In the genomic region with DNA sequence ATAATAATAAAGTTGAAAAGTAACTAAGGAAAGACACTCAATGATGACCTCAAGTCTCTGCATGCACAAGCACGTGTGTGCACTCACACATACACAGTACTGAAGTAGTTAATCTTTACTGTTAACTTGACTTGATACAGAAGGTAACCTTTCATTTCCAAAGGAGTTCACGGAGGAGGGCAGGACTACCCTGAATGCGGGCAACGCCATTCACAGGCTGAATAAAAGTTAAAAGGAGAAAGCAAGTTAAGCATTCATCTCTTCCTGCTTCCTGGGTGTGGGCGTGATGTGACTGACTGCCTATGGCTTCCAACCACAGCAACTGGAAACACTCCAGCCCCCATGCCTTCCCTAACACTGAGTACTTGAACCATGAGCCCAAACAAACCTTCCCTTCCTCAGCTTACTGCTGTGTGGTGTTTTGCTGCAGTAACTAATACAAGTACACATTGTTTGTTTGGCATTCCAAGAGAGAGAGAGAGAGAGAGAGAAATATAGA, we compare ENCODE assay signal across 29 mouse cellular contexts. TPM values are rescaled to one million over a fixed set of nuclear protein-coding genes. Genes with fewer than 3 reads are reported as not detected.
A peak's percentile ranks its signal among the peaks of the same experiment; 100 is the strongest.
DNase-seq lines count a peak whose midpoint lies in the region; ATAC-seq and TF ChIP-seq lines count a peak whose summit lies in the region.
"Had no signal": no experiment of that assay in that cellular context is flagged by ENCODE, and none has a peak within 500 bp of the region (broad histone marks: within the 10 kb centered on the region; RNA-seq: fewer than 3 reads in every experiment).

No protein-coding gene starts in this region.

- TF ChIP-seq CTCF in stomach, postnatal 0 days (IDR thresholded peaks at IDR 0.05; ENCODE audit: low read depth), result no peak

- H3K27me3 ChIP-seq in heart, embryonic 11.5 days (ENCODE audit: control insufficient read depth, insufficient read depth, low read length), result no peaks in the 10 kb centered on the region
- no peaks in the 10 kb centered on the region for H3K27me3 ChIP-seq in stomach, postnatal 0 days (ENCODE audit: control insufficient read depth, insufficient read depth, low read length)
- H3K27me3 ChIP-seq: CH12.LX; forebrain, embryonic 13.5 days; heart, embryonic 12.5 days; heart, embryonic 15.5 days; hindbrain, embryonic 13.5 days; Patski had no signal

- no peak overlapping the region for H3K27ac ChIP-seq in heart, embryonic 11.5 days (ENCODE audit: low read depth, low read length)
- peak overlapping the region; percentile 49; the same call in 1 of the 2 replicates for H3K27ac ChIP-seq in stomach, postnatal 0 days (replicated peaks)
- H3K27ac ChIP-seq: forebrain, embryonic 10.5 days; forebrain, embryonic 13.5 days; heart, embryonic 15.5 days; hindbrain, embryonic 10.5 days; hindbrain, embryonic 13.5 days had no signal

- 81% methylated on average over 5 of the region's 5 CpGs for WGBS in heart, embryonic 11.5 days (ENCODE audit: insufficient replicate concordance)
- 52% methylated on average over 5 of the region's 5 CpGs for WGBS in stomach, postnatal 0 days

- H3K4me3 ChIP-seq in heart, embryonic 11.5 days (ENCODE audit: low read depth, low read length), result no peak overlapping the region
- no peak overlapping the region for H3K4me3 ChIP-seq in stomach, postnatal 0 days (ENCODE audit: low read depth, low read length)
- H3K4me3 ChIP-seq: forebrain, embryonic 10.5 days; forebrain, embryonic 13.5 days; heart, embryonic 12.5 days; heart, embryonic 15.5 days; hindbrain, embryonic 10.5 days; hindbrain, embryonic 13.5 days had no signal

- H3K4me2 ChIP-seq in heart, embryonic 11.5 days, result no peak overlapping the region
- no peak overlapping the region for H3K4me2 ChIP-seq in stomach, postnatal 0 days (replicated peaks; ENCODE audit: low read depth)
- H3K4me2 ChIP-seq: forebrain, embryonic 13.5 days; heart, embryonic 12.5 days; heart, embryonic 15.5 days; hindbrain, embryonic 13.5 days had no signal

- H3K36me3 ChIP-seq in heart, embryonic 11.5 days (ENCODE audit: control insufficient read depth, insufficient read depth, low read length), result peaks cover 6% of the 10 kb centered on the region
- peaks cover 6% of the 10 kb centered on the region for H3K36me3 ChIP-seq in stomach, postnatal 0 days (ENCODE audit: control insufficient read depth, insufficient read depth, low read length)

- no peak overlapping the region for H3K9ac ChIP-seq in heart, embryonic 11.5 days (ENCODE audit: low read depth, low read length)
- H3K9ac ChIP-seq in stomach, postnatal 0 days (ENCODE audit: low read length), result no peak overlapping the region
- H3K9ac ChIP-seq: forebrain, embryonic 13.5 days; heart, embryonic 12.5 days; heart, embryonic 15.5 days; hindbrain, embryonic 13.5 days had no signal

- peak; percentile 74 for DNase-seq in heart, adult 11 months
- DNase-seq in kidney, postnatal 10 days, result peak; percentile 14
- DNase-seq in kidney, postnatal 25 days, result no peak
- DNase-seq in 3T3-L1 (ENCODE audit: low read depth, low spot score), result peak; percentile 42
- DNase-seq in stomach, postnatal 0 days (ENCODE audit: low spot score), result peak; percentile 35
- DNase-seq in cerebellum, adult 8-10 months, result no peak
- DNase-seq: adrenal gland, adult 8-10 months; adrenal gland, postnatal 25 days; B cell, adult 2 months; cerebellum, adult 11-12 months; cerebellum, adult 9-10 months; cerebellum, postnatal 14 days; gastrocnemius, postnatal 14 days; heart, adult 18-20 months; heart, postnatal 10 days; heart, postnatal 36 days had no signal

- no peaks in the 10 kb centered on the region for H3K9me3 ChIP-seq in heart, embryonic 11.5 days (replicated peaks; ENCODE audit: control insufficient read depth, low read length)
- H3K9me3 ChIP-seq in stomach, postnatal 0 days (ENCODE audit: control insufficient read depth, low read length), result no peaks in the 10 kb centered on the region
- H3K9me3 ChIP-seq: forebrain, embryonic 13.5 days; G1E; heart, embryonic 15.5 days; hindbrain, embryonic 10.5 days; hindbrain, embryonic 13.5 days had no signal

- peaks cover under 1% of the 10 kb centered on the region; the same call in 1 of the 2 replicates for H3K4me1 ChIP-seq in heart, embryonic 11.5 days (ENCODE audit: control insufficient read depth, insufficient read depth, low read length)
- 0 out of 2 replicates have a peak, but pooled peaks cover 2% of the 10 kb centered on the region for H3K4me1 ChIP-seq in stomach, postnatal 0 days (replicated peaks; ENCODE audit: control insufficient read depth, insufficient read depth)
- H3K4me1 ChIP-seq: hindbrain, embryonic 10.5 days; hindbrain, embryonic 13.5 days had no signal

- no peak for TF ChIP-seq EP300 in stomach, postnatal 0 days (optimal IDR thresholded peaks at IDR 0.05)

- no peak for ATAC-seq in heart, embryonic 11.5 days (replicated peaks; ENCODE audit: insufficient number of reproducible peaks, low FRiP score, low TSS enrichment)
- peak; percentile 79 for ATAC-seq in stomach, postnatal 0 days (ENCODE audit: low FRiP score, low TSS enrichment)
- ATAC-seq: activated CD4-positive, CD25-positive, alpha-beta regulatory T cell, adult 4 months; forebrain, embryonic 13.5 days; forebrain, embryonic 16.5 days; hindbrain, embryonic 16.5 days; Patski had no signal

RNA-seq across cellular contexts. Expression of gene Snx27, which starts 22.5 kb away (rescaled TPM):
- 21.2 and 23.7 TPM in 2 replicates for polyA plus RNA-seq in heart, embryonic 11.5 days (2014; fragmentation: Nextera tagmentation; extraction: Ambion mirVana)
- 17.6 and 20.3 TPM in 2 replicates for polyA plus RNA-seq in stomach, postnatal 0 days (2015; fragmentation: Nextera tagmentation; extraction: Ambion mirVana)

Comparison
In these comparisons a context has a peak if more than half of its experiments do, and no peak if none do; other contexts are left out.
1. DNase-seq: peak in heart, adult 11 months (single experiment), kidney, postnatal 10 days (single experiment), 3T3-L1 (single experiment) and stomach, postnatal 0 days (single experiment); none in kidney, postnatal 25 days (0 of 2) and cerebellum, adult 8-10 months (single experiment).